Mouse (Mus musculus): ENCODE measurements at regions not wholly inside any gene's neighbourhood (a gene's known extent, or its start where the extent isn't known, plus 50 kb on each side); places are given as distances from the start of the nearest gene placed in this dataset.

DNA sequence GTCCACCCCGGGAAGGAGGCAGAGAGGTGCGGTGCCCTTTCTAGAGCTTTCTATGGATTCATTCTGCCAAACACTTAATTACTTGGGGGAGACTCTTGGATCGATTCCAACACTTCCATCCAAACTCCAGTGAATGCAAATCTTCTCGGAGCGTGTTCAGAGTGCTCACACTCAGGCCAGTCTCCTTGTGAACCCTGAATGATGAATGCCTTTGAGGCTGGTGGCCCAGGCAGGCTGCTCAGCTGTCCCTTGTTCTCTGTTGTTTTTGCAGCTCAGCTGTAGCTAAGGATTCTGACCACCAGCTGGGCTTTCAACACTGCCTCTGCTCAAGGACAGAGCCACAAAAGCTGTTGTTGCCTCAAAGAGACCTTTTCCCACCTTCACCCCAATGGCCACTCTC is 79.0 kb upstream of the Trim2 start:
- no peak for TF ChIP-seq CTCF (IDR thresholded peaks at IDR 0.05; ENCODE audit: borderline replicate concordance, insufficient read depth, low read length)
- no peak for TF ChIP-seq POLR2A (IDR thresholded peaks at IDR 0.05; ENCODE audit: low read depth, low read length)

Measured in embryonic fibroblast, embryonic 13.5 days (primary cell).